Mouse (Mus musculus) heart, embryonic 16.5 days (tissue): Measurements from ENCODE around the gene Kcnh7. TPM values are rescaled to one million over a fixed set of nuclear protein-coding genes. Genes with fewer than 3 reads are reported as not detected.

Source experiments
- ATAC-seq: fragments of 200-750 bp; cut with Nextera tagmentation; replicated peaks from 2 replicates; pipeline ENCODE4 v1.8.0; 2017; ENCODE audit warnings: moderate number of reproducible peaks; ENCODE audit not compliant: insufficient read depth, low FRiP score; ENCODE audit errors: extremely low read depth
- H3K27ac ChIP-seq: fragments of 300-500 bp; sonication (generic); 2 replicates; pipeline ENCODE4 v1.5.1; 2014; ENCODE audit warnings: mild to moderate bottlenecking, low read length, control low read depth, moderate library complexity
- H3K27me3 ChIP-seq: fragments of 300-500 bp; sonication (generic); 2 replicates; pipeline ENCODE4 v1.6.1; 2014; ENCODE audit warnings: low read length, mixed read lengths; ENCODE audit not compliant: control insufficient read depth, insufficient read depth
- H3K36me3 ChIP-seq: fragments of 300-500 bp; sonication (generic); 2 replicates; pipeline ENCODE4 v1.6.1; 2014; ENCODE audit not compliant: control insufficient read depth, insufficient read depth
- H3K4me1 ChIP-seq: fragments of 300-500 bp; sonication (generic); 2 replicates; pipeline ENCODE4 v1.6.1; 2014; ENCODE audit warnings: low read length, mixed read lengths; ENCODE audit not compliant: control insufficient read depth, insufficient read depth
- H3K4me2 ChIP-seq: fragments of 300-500 bp; sonication (generic); 2 replicates; pipeline ENCODE4 v1.6.1; 2014; ENCODE audit warnings: low read depth, mild to moderate bottlenecking, control low read depth, low read length
- H3K4me3 ChIP-seq: fragments of 300-500 bp; sonication (generic); 2 replicates; pipeline ENCODE4 v1.5.1; 2014; ENCODE audit warnings: mild to moderate bottlenecking, control low read depth, low read length
- H3K9ac ChIP-seq: fragments of 300-500 bp; sonication (generic); 2 replicates; pipeline ENCODE4 v1.6.1; 2014; ENCODE audit warnings: low read length, control low read depth
- H3K9me3 ChIP-seq: fragments of 300-500 bp; sonication (generic); replicated peaks from 2 replicates; pipeline ENCODE4 v1.6.1; 2016; ENCODE audit warnings: low read length; ENCODE audit not compliant: control insufficient read depth
- WGBS: fragments of 180-500 bp; shearing (Covaris S2); extraction: QIAGEN DNeasy Blood & Tissue Kit; methylation state at CpG from one replicate; pipeline ENCODE4 v1.1.7; 2014; 5-methylcytosine and 5-hydroxymethylcytosine counted together
- polyA plus RNA-seq: library from polyadenylated mRNA; unstranded; fragments of >200 nt; fragmentation: Nextera tagmentation; extraction: Ambion mirVana; gene quantifications from 2 replicates; pipeline ENCODE4 v1.2.1, GENCODE M21; 2015

The Kcnh7 gene
- polyA plus RNA-seq, 1 experiment from 2014 or later: 2.9 TPM

DNA sequence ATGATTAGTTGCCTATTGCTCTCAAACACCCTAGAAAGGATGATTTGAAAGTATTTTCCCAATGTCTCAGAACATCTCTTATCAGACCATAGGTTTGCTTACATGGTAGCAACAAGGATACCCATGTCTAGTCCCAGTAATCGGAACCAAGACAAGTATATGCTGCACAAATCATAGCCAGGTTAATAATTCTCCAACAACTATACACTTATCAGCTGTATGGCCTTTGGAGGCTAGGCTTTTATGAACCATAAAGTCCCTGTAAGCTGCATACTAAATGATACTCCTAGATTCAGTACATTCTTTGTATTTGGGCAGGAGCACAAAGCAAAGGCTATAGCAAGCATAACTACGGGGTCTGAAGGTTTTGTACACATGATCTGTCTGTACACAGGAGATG is 78.1 kb downstream of the Kcnh7 start:
- 86% methylated on average over 2 of the region's 2 CpGs for WGBS

GRCm38 (mm10) chr2:63099676-63100075 is 84.4 kb downstream of the Kcnh7 start:
- Histone ChIP-seq H3K4me1 (no peaks in the 10 kb centered on the region), H3K9me3 (no peaks in the 10 kb centered on the region), H3K27me3 (no peaks in the 10 kb centered on the region), H3K4me2 (no peak overlapping the region), H3K36me3 (no peaks in the 10 kb centered on the region), H3K9ac (no peak overlapping the region), H3K4me3 (no peak overlapping the region), H3K27ac (no peak overlapping the region)
- no peak for ATAC-seq

More for the DNA sequence above, 78.1 kb downstream of the Kcnh7 start:
- Histone ChIP-seq H3K9me3 (no peaks in the 10 kb centered on the region), H3K27ac (no peak overlapping the region), H3K4me3 (no peak overlapping the region), H3K9ac (no peak overlapping the region), H3K36me3 (no peaks in the 10 kb centered on the region), H3K4me1 (no peaks in the 10 kb centered on the region), H3K27me3 (no peaks in the 10 kb centered on the region), H3K4me2 (no peak overlapping the region)
- ATAC-seq: no peak

DNA sequence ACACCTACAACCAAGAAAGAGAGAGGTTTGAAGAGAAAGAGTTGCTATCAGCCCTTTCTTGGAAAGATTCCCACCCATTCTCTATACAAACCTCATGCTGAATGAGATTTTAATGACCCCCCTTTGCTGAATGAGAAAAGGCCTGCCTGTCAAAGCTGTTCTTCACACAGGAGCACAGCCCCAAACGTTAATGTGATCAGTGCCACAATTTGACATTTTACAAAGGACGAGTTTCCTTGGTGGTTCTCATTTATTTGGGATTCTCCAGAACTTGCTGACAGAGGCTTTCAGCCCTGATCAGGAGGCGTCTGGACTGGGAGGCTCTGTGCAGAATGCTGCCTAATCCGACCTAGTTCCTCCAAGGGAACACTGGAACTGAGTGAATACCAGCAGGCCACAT is 92.3 kb downstream of the Kcnh7 start:
- H3K27me3 ChIP-seq: no peaks in the 10 kb centered on the region
- no peaks in the 10 kb centered on the region for H3K36me3 ChIP-seq
- no peak overlapping the region for H3K4me2 ChIP-seq
- H3K9me3 ChIP-seq: no peaks in the 10 kb centered on the region
- H3K27ac ChIP-seq: no peak overlapping the region
- H3K4me3 ChIP-seq: no peak overlapping the region
- H3K4me1 ChIP-seq: no peaks in the 10 kb centered on the region
- no peak for ATAC-seq
- WGBS: 49% methylated on average over 4 of the region's 4 CpGs
- no peak overlapping the region for H3K9ac ChIP-seq

DNA sequence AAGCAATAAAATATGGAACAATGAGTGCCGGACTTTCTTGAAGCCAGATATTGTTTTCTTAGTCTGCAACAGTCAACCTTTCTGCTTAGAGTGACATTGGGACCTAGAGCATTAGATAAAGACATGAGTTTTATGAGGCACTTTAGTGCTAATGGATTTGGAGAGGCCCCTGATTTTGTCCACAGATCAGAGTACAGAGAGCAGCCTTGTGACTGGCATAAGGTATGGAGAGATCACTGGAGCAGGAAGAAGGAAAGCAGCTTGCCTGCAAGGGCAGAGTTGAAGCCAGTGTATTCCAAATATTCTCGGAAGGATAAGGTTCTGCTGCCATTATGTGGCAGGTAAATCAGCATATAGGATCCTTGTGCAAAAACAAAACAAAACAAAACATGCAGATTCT is 93.6 kb downstream of the Kcnh7 start:
- Histone ChIP-seq H3K27me3 (no peaks in the 10 kb centered on the region), H3K4me2 (no peak overlapping the region), H3K36me3 (no peaks in the 10 kb centered on the region), H3K9ac (no peak overlapping the region), H3K4me3 (no peak overlapping the region), H3K9me3 (no peaks in the 10 kb centered on the region), H3K4me1 (no peaks in the 10 kb centered on the region), H3K27ac (no peak overlapping the region)
- WGBS: 80% methylated on average over 2 of the region's 2 CpGs
- ATAC-seq: no peak

- no peaks in the 10 kb centered on the region for H3K27me3 ChIP-seq
- no peak overlapping the region for H3K27ac ChIP-seq
- no peaks in the 10 kb centered on the region for H3K4me1 ChIP-seq
- 89% methylated on average over 2 of the region's 2 CpGs for WGBS
- no peaks in the 10 kb centered on the region for H3K36me3 ChIP-seq
- no peak overlapping the region for H3K4me2 ChIP-seq
- ATAC-seq: no peak
- no peak overlapping the region for H3K4me3 ChIP-seq
- H3K9me3 ChIP-seq: no peaks in the 10 kb centered on the region
- H3K9ac ChIP-seq: no peak overlapping the region
These were observed 125.7 kb downstream of the Kcnh7 start for GRCm38 (mm10) chr2:63058386-63058785.

DNA sequence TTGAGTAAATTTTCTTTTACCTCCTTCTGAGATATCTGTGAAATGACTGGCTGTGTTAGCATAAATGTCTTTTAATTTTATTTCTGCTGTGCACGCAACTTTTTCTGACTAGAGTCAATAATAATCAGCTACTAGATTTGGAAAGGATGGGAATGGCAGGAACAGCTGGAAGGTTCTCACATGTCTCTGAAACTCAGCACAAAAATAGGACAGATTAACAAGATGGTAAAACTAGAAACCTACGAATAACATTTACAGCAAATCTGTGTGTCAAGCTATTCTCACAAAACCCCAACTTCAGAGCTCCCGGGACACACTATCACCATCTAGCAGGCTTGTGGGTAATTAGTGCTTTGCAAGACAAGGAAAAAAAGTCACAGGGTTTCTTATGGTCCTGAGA is 134.2 kb downstream of the Kcnh7 start:
- no peak overlapping the region for H3K4me2 ChIP-seq
- ATAC-seq: no peak
- 81% methylated on average over 3 of the region's 3 CpGs for WGBS

DNA sequence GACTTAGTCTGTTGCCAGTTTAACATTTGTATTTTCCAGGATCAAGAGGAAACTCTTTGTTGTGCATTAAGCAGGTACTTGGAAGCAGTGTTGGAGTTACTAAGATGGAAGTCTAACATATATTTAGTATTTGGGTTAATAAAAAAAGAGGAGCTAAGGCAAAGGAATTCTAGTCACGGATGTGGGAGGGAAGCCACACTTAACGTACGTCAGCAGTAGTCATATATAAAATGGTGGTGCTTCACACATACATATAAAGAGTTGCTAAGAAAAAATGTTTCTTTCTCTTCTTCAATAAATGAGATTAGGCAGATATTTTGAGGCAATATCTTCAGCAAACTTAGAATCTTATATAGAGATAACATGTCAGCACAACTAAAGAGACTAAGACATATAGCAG is 144.4 kb downstream of the Kcnh7 start:
- H3K4me2 ChIP-seq: no peak overlapping the region
- no peaks in the 10 kb centered on the region for H3K4me1 ChIP-seq
- no peaks in the 10 kb centered on the region for H3K9me3 ChIP-seq
- no peak overlapping the region for H3K27ac ChIP-seq
- 91% methylated on average over 3 of the region's 3 CpGs for WGBS
- no peaks in the 10 kb centered on the region for H3K36me3 ChIP-seq
- no peak for ATAC-seq
- no peaks in the 10 kb centered on the region for H3K27me3 ChIP-seq
- H3K9ac ChIP-seq: no peak overlapping the region
- no peak overlapping the region for H3K4me3 ChIP-seq

More for the DNA sequence above, 134.2 kb downstream of the Kcnh7 start:
- Histone ChIP-seq H3K27ac (no peak overlapping the region), H3K27me3 (no peaks in the 10 kb centered on the region), H3K4me1 (no peaks in the 10 kb centered on the region), H3K36me3 (no peaks in the 10 kb centered on the region), H3K9me3 (no peaks in the 10 kb centered on the region), H3K9ac (no peak overlapping the region), H3K4me3 (no peak overlapping the region)

DNA sequence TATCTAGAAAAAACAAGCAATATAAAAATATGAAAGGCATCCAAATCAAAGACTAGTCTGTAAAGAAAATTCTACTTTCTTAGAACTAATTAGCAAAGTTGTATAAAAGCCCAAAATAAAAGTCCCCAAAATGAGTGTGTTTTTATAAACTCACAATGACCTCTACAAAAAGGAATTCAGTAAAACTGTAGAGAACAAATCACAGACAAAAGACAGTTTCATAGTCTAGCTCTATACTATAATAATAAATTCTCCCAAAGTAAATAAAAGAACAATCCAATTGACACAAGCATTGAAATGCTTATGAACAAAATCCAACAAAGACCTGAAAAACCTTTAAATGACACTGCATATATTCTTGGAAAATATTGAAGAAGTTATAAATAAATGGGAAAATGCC is 169.2 kb downstream of the Kcnh7 start:
- Histone ChIP-seq H3K4me2 (no peak overlapping the region), H3K27me3 (no peaks in the 10 kb centered on the region), H3K9ac (no peak overlapping the region), H3K27ac (no peak overlapping the region), H3K36me3 (no peaks in the 10 kb centered on the region), H3K4me3 (no peak overlapping the region), H3K9me3 (no peaks in the 10 kb centered on the region), H3K4me1 (no peaks in the 10 kb centered on the region)
- ATAC-seq: no peak

DNA sequence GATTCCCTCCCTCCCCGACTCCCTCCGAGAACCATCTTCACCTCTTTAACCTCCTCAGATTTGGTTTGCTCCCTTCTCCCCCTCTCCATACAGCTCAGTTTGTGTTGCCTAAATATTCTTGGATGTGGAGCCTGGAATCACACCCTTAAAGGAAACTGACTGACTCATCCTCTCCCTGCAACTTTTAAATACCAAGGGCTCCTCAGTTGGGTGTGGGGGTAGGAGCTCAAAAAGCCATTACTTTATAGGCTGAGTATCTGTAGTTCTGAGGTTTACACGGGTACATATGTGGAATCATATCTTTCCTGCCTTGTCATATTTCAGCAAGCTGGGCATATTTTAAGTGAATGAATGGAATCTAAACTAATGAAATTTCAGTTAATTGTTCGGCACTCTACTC is 174.9 kb downstream of the Kcnh7 start:
- 76% methylated on average over 4 of the region's 4 CpGs for whole genome bisulfite sequencing
- no peak overlapping the region for H3K9ac ChIP-seq
- H3K4me2 ChIP-seq: no peak overlapping the region
- H3K4me3 ChIP-seq: no peak overlapping the region
- H3K4me1 ChIP-seq: no peaks in the 10 kb centered on the region
- no peak for ATAC-seq
- no peaks in the 10 kb centered on the region for H3K27me3 ChIP-seq
- no peaks in the 10 kb centered on the region for H3K36me3 ChIP-seq
- no peak overlapping the region for H3K27ac ChIP-seq
- no peaks in the 10 kb centered on the region for H3K9me3 ChIP-seq

DNA sequence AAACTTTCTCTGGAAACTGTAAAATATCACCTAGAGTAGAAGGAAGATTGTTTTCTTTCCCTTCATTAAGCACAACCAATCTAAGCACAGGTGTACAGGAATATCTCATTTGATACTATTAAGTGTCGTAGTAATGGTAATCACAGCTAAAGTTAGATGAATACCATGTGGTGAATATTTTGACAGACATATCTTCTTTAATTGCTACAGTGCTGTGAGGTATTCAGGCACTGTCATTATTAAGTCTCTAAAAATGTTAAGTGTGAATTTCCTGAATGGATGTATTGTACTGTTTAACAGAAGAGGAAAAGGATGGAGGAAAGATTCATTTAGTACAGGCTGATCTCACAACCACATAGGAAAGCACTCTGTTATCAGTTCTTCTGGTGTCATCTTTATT is 181.3 kb downstream of the Kcnh7 start:
- no peak overlapping the region for H3K4me2 ChIP-seq
- no peak for ATAC-seq
- H3K9me3 ChIP-seq: no peaks in the 10 kb centered on the region
- H3K4me1 ChIP-seq: no peaks in the 10 kb centered on the region
- 76% methylated on average over 1 of the region's 1 CpGs for WGBS
- H3K27ac ChIP-seq: no peak overlapping the region
- H3K27me3 ChIP-seq: no peaks in the 10 kb centered on the region
- no peak overlapping the region for H3K4me3 ChIP-seq
- H3K9ac ChIP-seq: no peak overlapping the region
- H3K36me3 ChIP-seq: no peaks in the 10 kb centered on the region
